Mouse (Mus musculus) hindbrain, postnatal 0 days (tissue): Measurements from ENCODE around the gene Pdgfc. TPM values are rescaled to one million over a fixed set of nuclear protein-coding genes. Genes with fewer than 3 reads are reported as not detected.

Source experiments
- ATAC-seq: fragments of 200-750 bp; cut with Nextera tagmentation; 2 replicates; pipeline ENCODE4 v1.8.0; 2017; ENCODE audit warnings: mild to moderate bottlenecking, moderate TSS enrichment, moderate library complexity
- DNase-seq: peaks from one replicate; pipeline ENCODE4 v3.0.0-alpha.2; 2015; ENCODE audit warnings: low spot score
- H3K27ac ChIP-seq: fragments of 300-500 bp; sonication (generic); 2 replicates; pipeline ENCODE4 v1.5.1; 2014; ENCODE audit warnings: mild to moderate bottlenecking
- H3K27me3 ChIP-seq: fragments of 300-500 bp; sonication (generic); 2 replicates; pipeline ENCODE4 v1.6.1; 2014; ENCODE audit warnings: low read length, mixed read lengths; ENCODE audit not compliant: insufficient read depth
- H3K36me3 ChIP-seq: fragments of 300-500 bp; sonication (generic); 2 replicates; pipeline ENCODE4 v1.6.1; 2014; ENCODE audit warnings: low read length, mixed read lengths; ENCODE audit not compliant: insufficient read depth
- H3K4me1 ChIP-seq: fragments of 300-500 bp; sonication (generic); 2 replicates; pipeline ENCODE4 v1.6.1; 2014; ENCODE audit warnings: antibody characterized with exemption, low read length, mixed read lengths; ENCODE audit not compliant: insufficient read depth
- H3K4me2 ChIP-seq: fragments of 300-500 bp; sonication (generic); 2 replicates; pipeline ENCODE4 v1.6.1; 2014; ENCODE audit warnings: low read depth, mild to moderate bottlenecking, low read length, moderate library complexity, mixed read lengths
- H3K4me3 ChIP-seq: fragments of 300-500 bp; sonication (generic); 2 replicates; pipeline ENCODE4 v1.5.1; 2014; ENCODE audit warnings: low read length
- H3K9ac ChIP-seq: fragments of 300-500 bp; sonication (generic); replicated peaks from 2 replicates; pipeline ENCODE4 v1.6.1; 2014; ENCODE audit warnings: mild to moderate bottlenecking, low read length, moderate library complexity, mixed read lengths
- H3K9me3 ChIP-seq: fragments of 300-500 bp; sonication (generic); 2 replicates; pipeline ENCODE4 v1.6.1; 2016; ENCODE audit warnings: low read length, mixed read lengths
- CTCF ChIP-seq: IDR thresholded peaks from 2 replicates; pipeline ENCODE4 v1.5.1; 2016; ENCODE audit warnings: antibody characterized with exemption, control low read depth, low read depth
- WGBS: fragments of 180-500 bp; shearing (Covaris S2); extraction: QIAGEN DNeasy Blood & Tissue Kit; methylation state at CpG from one replicate; pipeline ENCODE4 v1.1.7; 2014; 5-methylcytosine and 5-hydroxymethylcytosine counted together
- polyA plus RNA-seq: library from polyadenylated mRNA; unstranded; fragments of >200 nt; fragmentation: Nextera tagmentation; extraction: Ambion mirVana; gene quantifications from 2 replicates; pipeline ENCODE4 v1.2.1, GENCODE M21; 2015
- total RNA-seq: library from RNA; depleted of rRNA; stranded (reverse); fragments of >200 nt; gene quantifications from 2 replicates; pipeline ENCODE4 v1.2.3, GENCODE M21; 2014

The Pdgfc gene
- total and polyA plus RNA-seq, 2 experiments from 2014 or later, result 7.1 to 7.5 TPM

DNA sequence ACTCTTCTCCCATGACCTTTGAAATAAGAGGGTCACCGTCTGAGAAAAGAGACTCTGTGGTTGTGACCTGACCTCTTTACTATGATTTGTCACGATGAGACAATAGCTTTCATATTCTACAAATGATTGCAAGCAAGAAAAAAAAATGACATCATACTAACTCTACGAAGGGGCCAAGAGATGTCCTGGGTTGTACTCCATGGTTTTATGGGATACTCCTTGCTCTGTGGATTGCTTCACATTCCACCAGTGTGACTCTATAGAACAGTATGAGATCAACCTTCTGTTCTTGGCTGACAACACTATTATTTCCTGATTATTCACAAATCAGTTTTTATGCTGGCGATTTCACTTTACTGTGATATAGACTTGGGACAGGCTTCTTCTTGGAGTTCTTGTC, 4.2 kb upstream of the Pdgfc start:
- Histone ChIP-seq H3K27me3 (no peaks in the 10 kb centered on the region), H3K4me3 (no peak overlapping the region), H3K27ac (no peak overlapping the region), H3K36me3 (no peaks in the 10 kb centered on the region), H3K9me3 (no peaks in the 10 kb centered on the region), H3K9ac (no peak overlapping the region), H3K4me1 (no peaks in the 10 kb centered on the region; the same call in 1 of the 2 replicates), H3K4me2 (no peak overlapping the region)
- ATAC-seq (no peak), DNase-seq (no peak)
- no peak for TF ChIP-seq CTCF
- WGBS, result 47% methylated on average over 4 of the region's 4 CpGs

DNA sequence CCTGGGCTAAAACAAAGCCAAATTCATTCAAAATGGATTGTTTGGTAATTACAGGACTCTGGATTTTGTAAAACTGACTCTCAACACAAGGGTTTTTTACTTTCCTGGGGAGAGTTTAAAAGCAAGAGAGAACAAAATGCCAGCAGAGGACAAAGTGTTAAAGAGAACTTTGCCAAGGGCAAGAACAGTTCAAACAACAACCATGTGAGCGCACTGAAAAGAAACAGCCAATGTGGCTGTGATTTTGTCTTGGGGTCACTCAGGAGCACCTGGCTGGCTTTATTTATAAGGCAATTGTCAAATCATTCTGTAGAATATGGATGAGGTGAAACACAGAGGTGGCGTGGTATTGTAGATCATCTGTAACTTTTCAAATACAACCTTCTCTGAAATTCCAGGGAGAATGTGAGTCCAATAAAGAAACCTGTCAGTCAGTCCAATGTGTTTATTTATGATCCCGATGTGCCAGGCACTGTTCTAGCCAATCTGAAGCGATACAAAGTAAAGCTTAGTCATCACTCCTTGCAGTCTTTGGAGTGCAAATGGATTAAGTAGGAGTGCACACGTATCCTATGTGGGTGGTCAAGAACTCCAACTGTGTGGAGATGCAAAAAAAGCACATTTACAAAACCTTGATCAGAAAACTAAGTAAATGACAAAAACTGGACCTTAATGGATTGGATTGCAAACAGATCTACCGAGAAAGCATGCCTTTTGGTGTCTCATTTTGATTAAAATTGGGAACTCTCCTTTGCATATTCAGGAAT, 1.7 kb upstream of the Pdgfc start:
- H3K9me3 ChIP-seq, result no peaks in the 10 kb centered on the region
- 54% methylated on average over 6 of the region's 6 CpGs for WGBS
- no peak overlapping the region for H3K27ac ChIP-seq
- H3K36me3 ChIP-seq, result no peaks in the 10 kb centered on the region
- no peak for TF ChIP-seq CTCF
- H3K27me3 ChIP-seq, result no peaks in the 10 kb centered on the region
- H3K4me3 ChIP-seq, result no peak overlapping the region
- ATAC-seq, result no peak
- DNase-seq, result no peak
- no peak overlapping the region for H3K9ac ChIP-seq
- H3K4me2 ChIP-seq, result no peak overlapping the region
- H3K4me1 ChIP-seq, result no peaks in the 10 kb centered on the region; the same call in 1 of the 2 replicates

DNA sequence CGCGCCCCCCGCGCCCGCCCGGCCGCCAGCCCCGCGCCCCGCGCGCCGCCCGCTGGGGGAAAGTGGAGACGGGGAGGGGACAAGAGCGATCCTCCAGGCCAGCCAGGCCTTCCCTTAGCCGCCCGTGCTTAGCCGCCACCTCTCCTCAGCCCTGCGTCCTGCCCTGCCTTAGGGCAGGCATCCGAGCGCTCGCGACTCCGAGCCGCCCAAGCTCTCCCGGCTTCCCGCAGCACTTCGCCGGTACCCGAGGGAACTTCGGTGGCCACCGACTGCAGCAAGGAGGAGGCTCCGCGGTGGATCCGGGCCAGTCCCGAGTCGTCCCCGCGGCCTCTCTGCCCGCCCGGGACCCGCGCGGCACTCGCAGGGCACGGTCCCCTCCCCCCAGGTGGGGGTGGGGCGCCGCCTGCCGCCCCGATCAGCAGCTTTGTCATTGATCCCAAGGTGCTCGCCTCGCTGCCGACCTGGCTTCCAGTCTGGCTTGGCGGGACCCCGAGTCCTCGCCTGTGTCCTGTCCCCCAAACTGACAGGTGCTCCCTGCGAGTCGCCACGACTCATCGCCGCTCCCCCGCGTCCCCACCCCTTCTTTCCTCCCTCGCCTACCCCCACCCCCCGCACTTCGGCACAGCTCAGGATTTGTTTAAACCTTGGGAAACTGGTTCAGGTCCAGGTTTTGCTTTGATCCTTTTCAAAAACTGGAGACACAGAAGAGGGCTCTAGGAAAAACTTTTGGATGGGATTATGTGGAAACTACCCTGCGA, 517 bp downstream of the Pdgfc start:
- 1% methylated on average over 51 of the region's 68 CpGs for WGBS
- H3K36me3 ChIP-seq, result no peaks in the 10 kb centered on the region
- peak overlapping the region; percentile 93 for H3K4me2 ChIP-seq
- DNase-seq (peak; percentile 67), ATAC-seq (peak; percentile 90)
- H3K4me3 ChIP-seq, result peak overlapping the region; percentile 87
- H3K27ac ChIP-seq, result peak overlapping the region; percentile 78
- H3K4me1 ChIP-seq, result no peaks in the 10 kb centered on the region; the same call in 1 of the 2 replicates
- no peaks in the 10 kb centered on the region for H3K9me3 ChIP-seq
- H3K9ac ChIP-seq, result peak overlapping the region; percentile 82
- no peak for TF ChIP-seq CTCF
- no peaks in the 10 kb centered on the region for H3K27me3 ChIP-seq

DNA sequence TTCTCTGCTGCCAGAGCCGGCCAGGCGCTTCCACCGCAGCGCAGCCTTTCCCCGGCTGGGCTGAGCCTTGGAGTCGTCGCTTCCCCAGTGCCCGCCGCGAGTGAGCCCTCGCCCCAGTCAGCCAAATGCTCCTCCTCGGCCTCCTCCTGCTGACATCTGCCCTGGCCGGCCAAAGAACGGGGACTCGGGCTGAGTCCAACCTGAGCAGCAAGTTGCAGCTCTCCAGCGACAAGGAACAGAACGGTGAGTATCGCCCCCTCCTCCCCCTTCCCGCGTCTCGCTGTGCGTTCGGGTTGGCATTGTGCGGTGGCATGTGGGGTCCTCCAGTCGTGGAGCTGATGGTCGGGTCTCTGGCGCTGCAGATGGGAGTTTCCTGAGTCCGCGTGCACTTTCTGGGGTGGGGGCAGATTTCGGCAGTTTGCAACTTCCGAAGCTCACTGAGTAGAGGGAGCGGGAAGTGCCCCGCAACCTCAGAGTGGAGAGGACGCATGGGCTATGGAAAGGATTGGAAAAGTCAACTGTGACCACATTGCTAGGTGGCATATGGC, 1.2 kb downstream of the Pdgfc start:
- ATAC-seq, result peak; percentile 61
- H3K4me3 ChIP-seq, result peak overlapping the region; percentile 87
- no peaks in the 10 kb centered on the region for H3K36me3 ChIP-seq
- no peak for TF ChIP-seq CTCF
- H3K4me2 ChIP-seq, result peak overlapping the region; percentile 93
- no peaks in the 10 kb centered on the region for H3K27me3 ChIP-seq
- no peaks in the 10 kb centered on the region for H3K9me3 ChIP-seq
- no peaks in the 10 kb centered on the region; the same call in 1 of the 2 replicates for H3K4me1 ChIP-seq
- WGBS, result under 1% methylated on average over 33 of the region's 34 CpGs
- peak overlapping the region; percentile 78 for H3K27ac ChIP-seq
- H3K9ac ChIP-seq, result peak overlapping the region; percentile 82
- peak; percentile 63 for DNase-seq

DNA sequence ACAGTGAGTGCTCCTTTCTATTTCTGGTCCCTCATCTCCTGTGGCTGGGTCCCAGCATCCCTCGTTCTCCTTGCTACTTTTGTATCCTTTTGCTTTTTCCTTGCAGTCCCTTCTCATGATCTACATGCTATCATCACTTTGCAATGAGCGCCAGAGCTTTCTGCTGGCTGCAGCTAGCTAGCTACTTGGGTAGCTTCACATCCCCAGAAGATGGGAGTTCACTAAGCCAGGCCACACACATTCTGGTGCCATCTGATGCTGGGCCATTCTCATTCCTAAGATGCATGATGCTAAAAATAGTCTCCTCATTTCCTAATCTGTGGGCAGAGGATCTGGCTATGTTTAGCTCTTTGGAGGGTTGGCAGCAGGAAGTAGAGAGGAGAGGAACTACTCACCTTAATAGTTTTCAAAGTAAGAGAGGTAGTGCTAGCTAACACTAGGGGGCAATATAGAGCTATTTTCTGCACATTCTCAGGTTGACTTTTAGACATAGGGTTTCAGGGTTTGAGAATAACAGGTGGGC, 3.0 kb downstream of the Pdgfc start:
- Histone ChIP-seq H3K9ac (no peak overlapping the region), H3K9me3 (no peaks in the 10 kb centered on the region), H3K4me1 (no peaks in the 10 kb centered on the region; the same call in 1 of the 2 replicates), H3K27ac (no peak overlapping the region), H3K4me3 (peak overlapping the region; percentile 24), H3K27me3 (no peaks in the 10 kb centered on the region), H3K36me3 (no peaks in the 10 kb centered on the region), H3K4me2 (peak overlapping the region; percentile 93)
- DNase-seq (peak; percentile 83), ATAC-seq (0 out of 2 replicates have a peak, but pooled peaks have one; percentile 47)
- WGBS, result 43% methylated on average over 2 of the region's 2 CpGs
- peak; percentile 74 for TF ChIP-seq CTCF

DNA sequence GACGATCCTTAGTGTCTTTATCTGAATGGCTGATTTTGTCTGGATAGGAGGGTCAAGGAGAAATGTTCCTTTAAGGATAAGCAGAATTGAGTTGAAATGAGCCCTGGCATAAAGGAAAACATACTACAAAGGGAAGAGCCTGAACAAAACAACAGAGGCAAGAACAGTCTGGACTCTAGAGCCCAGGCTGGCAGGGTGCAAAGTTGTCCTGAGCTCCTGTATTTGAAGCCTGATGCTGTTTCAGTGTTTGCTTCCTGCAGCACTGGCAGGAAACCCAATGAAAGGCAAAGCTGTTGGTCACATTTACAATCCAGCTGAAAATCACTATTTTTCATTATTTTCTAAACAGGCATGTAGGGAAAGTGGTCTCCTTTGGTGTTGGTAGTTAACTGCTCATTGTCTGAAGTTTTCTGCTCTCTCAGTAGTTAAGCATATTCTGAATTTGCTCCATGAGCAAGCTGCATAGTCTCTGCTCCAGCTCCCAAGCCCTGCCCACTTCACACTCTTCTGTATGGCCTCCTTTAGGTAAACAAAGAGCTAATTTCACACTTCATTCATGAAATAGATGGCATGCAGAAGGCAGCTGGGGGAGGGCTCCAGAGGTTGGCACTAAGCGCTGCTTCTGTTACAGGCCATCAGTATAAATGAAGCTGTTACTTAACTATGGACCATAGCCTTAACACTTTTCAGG, 8.6 kb downstream of the Pdgfc start:
- H3K4me3 ChIP-seq, result no peak overlapping the region
- no peaks in the 10 kb centered on the region for H3K36me3 ChIP-seq
- WGBS, result 57% methylated on average over 2 of the region's 2 CpGs
- H3K27me3 ChIP-seq, result no peaks in the 10 kb centered on the region
- H3K9ac ChIP-seq, result no peak overlapping the region
- DNase-seq (no peak), ATAC-seq (0 out of 2 replicates have a peak, but pooled peaks have one; percentile 58)
- H3K27ac ChIP-seq, result 0 out of 2 replicates have a peak overlapping the region, but pooled peaks have one; percentile 15
- peaks cover 4% of the 10 kb centered on the region; the same call in 1 of the 2 replicates for H3K4me1 ChIP-seq
- H3K9me3 ChIP-seq, result no peaks in the 10 kb centered on the region
- no peak overlapping the region for H3K4me2 ChIP-seq
- no peak for TF ChIP-seq CTCF
